Mouse (Mus musculus): Measurements from ENCODE around the gene Krt32. TPM values are rescaled to one million over a fixed set of nuclear protein-coding genes. Genes with fewer than 3 reads are reported as not detected.

Krt32 gene
- total RNA-seq, 2 experiments from 2014 or later = not detected

DNA sequence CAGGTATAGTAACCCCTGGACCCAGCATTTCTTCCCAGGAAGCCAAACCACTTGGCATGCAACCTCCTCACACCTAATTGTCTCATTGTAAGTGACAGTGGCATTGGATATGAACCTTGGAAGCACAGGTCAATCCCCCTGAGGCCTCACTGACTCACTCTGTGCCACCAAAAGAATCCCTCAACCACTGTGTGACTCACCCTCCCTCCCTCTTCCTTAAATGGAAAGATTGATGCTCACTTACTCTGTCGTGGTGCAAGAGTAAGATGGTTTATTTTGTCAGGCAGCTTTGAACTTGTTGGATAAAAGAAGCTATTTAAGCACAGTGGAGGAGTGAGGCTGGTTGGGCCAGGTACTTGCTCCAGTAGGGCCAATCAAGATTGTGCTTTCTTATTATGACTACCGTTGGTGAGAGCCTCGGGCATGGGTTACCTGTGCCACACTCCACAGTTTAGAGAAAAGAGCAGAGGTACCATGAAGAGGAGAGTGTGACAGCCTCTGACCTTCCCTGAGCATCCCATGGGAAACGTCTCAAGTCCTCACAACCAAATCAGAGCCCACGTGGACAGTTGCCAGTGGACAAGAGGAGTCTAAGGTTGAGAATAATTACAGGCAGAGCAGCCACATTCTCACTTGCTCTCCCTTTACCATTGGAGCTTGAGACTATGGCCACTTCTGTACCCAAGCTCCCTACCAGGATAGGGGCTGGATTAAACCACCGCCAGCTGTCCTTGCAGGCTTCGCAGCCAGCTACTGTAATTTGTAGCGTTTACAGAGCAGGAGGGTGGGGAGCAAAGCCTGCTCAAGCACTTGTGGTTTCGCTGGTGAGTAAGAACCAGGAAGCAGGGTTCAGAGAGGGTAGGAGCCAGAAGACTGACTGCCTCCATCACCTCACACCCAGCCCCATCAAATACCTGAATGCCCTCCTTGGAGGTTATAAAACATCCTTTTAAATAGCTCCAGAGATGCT lies 32.1 kb downstream of the Krt32 start:
- DNase-seq (ENCODE audit: extremely low spot score in 1 of 2, low spot score in 1 of 2) = no peak

DNA sequence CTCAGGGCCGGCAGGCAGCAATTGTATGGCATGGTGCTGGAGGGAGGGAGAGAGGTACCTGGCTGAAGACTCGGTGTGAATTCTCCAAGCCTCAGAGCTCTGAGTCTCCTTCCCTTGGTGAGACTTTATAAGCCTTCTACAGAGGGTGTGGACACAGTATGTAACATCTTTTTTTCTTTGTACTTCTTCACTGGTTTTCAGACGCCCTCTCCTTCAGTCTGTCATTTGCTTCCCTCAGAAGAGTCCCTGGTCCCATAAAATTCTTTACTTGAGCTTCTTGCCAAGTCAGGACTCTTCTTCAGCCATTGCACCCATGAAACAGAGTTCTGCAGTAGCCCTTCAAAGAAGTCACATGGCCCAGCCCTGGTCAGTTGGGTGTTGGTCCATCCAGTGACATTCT lies 37.6 kb downstream of the Krt32 start, which contains the start of gene Krt31:
Krt31 (minus strand) TSS at position 101 of the 400 bp plus-strand sequence.
- DNase-seq (ENCODE audit: extremely low spot score in 1 of 2, low spot score in 1 of 2) = no peak

GRCm38 (mm10) chr11:100047193-100047592 lies 40.8 kb downstream of the Krt32 start:
- no peak for DNase-seq (ENCODE audit: extremely low spot score in 1 of 2, low spot score in 1 of 2)

GRCm38 (mm10) chr11:100046303-100046866 lies 41.6 kb downstream of the Krt32 start:
- DNase-seq (ENCODE audit: extremely low spot score in 1 of 2, low spot score in 1 of 2) = no peak

DNA sequence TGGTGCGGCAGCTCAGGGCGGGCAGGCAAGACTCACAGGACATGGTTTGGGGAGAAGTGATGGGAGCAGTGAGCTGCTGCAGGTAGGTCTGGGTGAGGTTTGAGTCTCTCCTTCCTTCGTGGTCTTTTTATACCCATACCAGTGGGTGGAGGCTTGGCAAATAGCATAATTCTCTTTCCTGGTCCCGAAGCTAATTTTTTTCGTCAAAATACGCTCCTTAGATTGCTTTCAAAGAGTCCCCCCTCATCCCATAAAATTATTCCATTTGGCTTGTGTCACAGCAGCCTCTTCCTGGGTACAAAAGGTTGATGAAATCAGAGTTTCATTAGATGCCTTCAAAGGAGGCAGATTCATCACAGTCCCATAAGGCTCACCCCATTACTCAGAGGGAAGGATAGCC lies 46.6 kb downstream of the Krt32 start, which contains the start of gene Krt34:
Krt34 (minus strand) TSS at position 101 of the 400 bp plus-strand sequence.
- DNase-seq (ENCODE audit: extremely low spot score in 1 of 2, low spot score in 1 of 2) = no peak

Other genes starting within 250 kb of the Krt32 start
- not detected for gene Krtap4-16, start 236.6 kb downstream of the Krt32 start, total RNA-seq (2021)
- not detected for gene Gm11568, start 230.3 kb downstream of the Krt32 start, total RNA-seq (2021)
- not detected for gene Gm11559, start 223.8 kb downstream of the Krt32 start, total RNA-seq (2021)
- not detected for gene Krtap9-1, start 214.8 kb downstream of the Krt32 start, total RNA-seq (2021)
- gene Gm11567, start 209.0 kb downstream of the Krt32 start, total RNA-seq (2021) = not detected
- gene Krtap31-1, start 180.3 kb downstream of the Krt32 start, total RNA-seq (2021) = not detected
- gene Gm11565, start 173.5 kb downstream of the Krt32 start, total RNA-seq (2021) = not detected
- not detected for gene Krtap31-2, start 151.9 kb downstream of the Krt32 start, total RNA-seq (2021)
- not detected for gene Krtap9-5, start 139.8 kb downstream of the Krt32 start, total RNA-seq (2021)
- gene Krtap29-1, start 109.2 kb downstream of the Krt32 start, total RNA-seq (2021) = not detected
- not detected for gene Krtap16-1, start 101.6 kb downstream of the Krt32 start, total RNA-seq (2021)
- gene Krtap17-1, start 94.2 kb downstream of the Krt32 start, total RNA-seq (2021) = not detected
- not detected for gene Krt33a, start 72.0 kb downstream of the Krt32 start, total RNA-seq (2021)
- not detected for gene Krt33b, start 58.4 kb downstream of the Krt32 start, total RNA-seq (2021)
- not detected for gene Krt34, start 46.7 kb downstream of the Krt32 start, total RNA-seq (2021)
- not detected for gene Krt31, start 37.7 kb downstream of the Krt32 start, total RNA-seq (2021)
- gene Krt35, start 8.0 kb upstream of the Krt32 start, total RNA-seq (2021) = not detected
- gene Krt36, start 17.4 kb upstream of the Krt32 start, total RNA-seq (2021) = not detected
- gene Krt13, start 33.3 kb upstream of the Krt32 start, total RNA-seq (2021) = not detected
- under 1 TPM in 1 of 2 experiments, not detected in 1; 0.98 TPM for gene Krt15, start 47.7 kb upstream of the Krt32 start, total RNA-seq (2021)
- under 1 TPM in 1 of 2 experiments, not detected in 1; 0.34 TPM for gene Krt19, start 60.4 kb upstream of the Krt32 start, total RNA-seq (2021)
- 1 to 10 TPM; 2.1 to 4.0 TPM for gene Krt9, start 105.0 kb upstream of the Krt32 start, total RNA-seq (2021)
- gene Krt14, start 119.3 kb upstream of the Krt32 start, total RNA-seq (2021) = not detected
- not detected for gene Krt16, start 160.7 kb upstream of the Krt32 start, total RNA-seq (2021)
- not detected for gene Krt17, start 172.8 kb upstream of the Krt32 start, total RNA-seq (2021)
- gene Krt42, start 181.6 kb upstream of the Krt32 start, total RNA-seq (2021) = not detected
- 100 to 1,000 TPM; 723 to 806 TPM for gene Eif1, start 231.7 kb upstream of the Krt32 start, total RNA-seq (2021)
- not detected for gene Gast, start 246.2 kb upstream of the Krt32 start, total RNA-seq (2021)

All from layer of hippocampus, postnatal 25 days (tissue).